ENCODE assay signal across 8 mouse cellular contexts in genomic region chr11:97532354-97532753, GRCm38 (mm10). TPM values are rescaled to one million over a fixed set of nuclear protein-coding genes. Genes with fewer than 3 reads are reported as not detected.
DNase-seq lines count a peak whose midpoint lies in the region; ATAC-seq and TF ChIP-seq lines count a peak whose summit lies in the region.

No protein-coding gene starts in this region.

- TF ChIP-seq POLR2A in brain, embryonic 14.5 days (IDR thresholded peaks at IDR 0.05; ENCODE audit: borderline replicate concordance, extremely low read depth, insufficient read depth, insufficient read length, poor library complexity, severe bottlenecking) = no peak
- no peak for TF ChIP-seq POLR2A in myocyte (IDR thresholded peaks at IDR 0.05; ENCODE audit: insufficient read length, low read depth)

- no peak overlapping the region for H3K27ac ChIP-seq in kidney, embryonic 14.5 days (ENCODE audit: low read depth, low read length)
- no peak overlapping the region for H3K27ac ChIP-seq in hindbrain, embryonic 12.5 days

- no peaks in the 10 kb centered on the region for H3K79me2 ChIP-seq in myocyte (ENCODE audit: control insufficient read depth, insufficient read depth)

- 23% methylated on average over 8 of the region's 8 CpGs for WGBS in kidney, embryonic 14.5 days
- WGBS in hindbrain, embryonic 12.5 days = 22% methylated on average over 8 of the region's 8 CpGs

- H3K27me3 ChIP-seq in kidney, embryonic 14.5 days (ENCODE audit: control insufficient read depth, insufficient read depth, low read length) = peaks cover 54% of the 10 kb centered on the region
- H3K27me3 ChIP-seq in hindbrain, embryonic 12.5 days = peaks cover 63% of the 10 kb centered on the region
- H3K27me3 ChIP-seq in myocyte (ENCODE audit: control insufficient read depth, insufficient read depth, insufficient read length) = peaks cover 77% of the 10 kb centered on the region

- H3K4me1 ChIP-seq in kidney, embryonic 14.5 days (ENCODE audit: control insufficient read depth, insufficient read depth, low read length) = peaks cover 24% of the 10 kb centered on the region
- peaks cover 41% of the 10 kb centered on the region for H3K4me1 ChIP-seq in hindbrain, embryonic 12.5 days

- TF ChIP-seq CTCF in brain, embryonic 14.5 days (IDR thresholded peaks at IDR 0.05; ENCODE audit: borderline replicate concordance, extremely low read depth, insufficient read depth, insufficient read length) = no peak

- H3K4me2 ChIP-seq in kidney, embryonic 14.5 days (replicated peaks; ENCODE audit: low read depth, low read length) = 0 out of 2 replicates have a peak overlapping the region, but pooled peaks have one; percentile 63
- H3K4me2 ChIP-seq in hindbrain, embryonic 12.5 days (replicated peaks) = peak overlapping the region; percentile 72; the same call in 1 of the 2 replicates
- peak overlapping the region; percentile 100 for H3K4me2 ChIP-seq in myocyte (ENCODE audit: low read depth)

- H3K9me3 ChIP-seq in kidney, embryonic 14.5 days (ENCODE audit: control insufficient read depth, low read length) = no peaks in the 10 kb centered on the region
- H3K9me3 ChIP-seq in hindbrain, embryonic 12.5 days (replicated peaks) = no peaks in the 10 kb centered on the region

- no peak for DNase-seq in kidney, adult 9 months
- DNase-seq in brain, embryonic 14.5 days (ENCODE audit: low read depth) = peak; percentile 54
- DNase-seq in urinary bladder, adult 18-20 months (ENCODE audit: low spot score in 2 of 2) = no peak
- no peak for DNase-seq in frontal cortex, postnatal 10 days (ENCODE audit: low spot score in 2 of 2)
- no peak for DNase-seq in ovary, postnatal 36 days (ENCODE audit: low spot score)

- no peak overlapping the region for H3ac ChIP-seq in myocyte (ENCODE audit: control insufficient read depth, insufficient read length)

- no peak overlapping the region for H3K9ac ChIP-seq in kidney, embryonic 14.5 days (ENCODE audit: low read depth, low read length)
- peak overlapping the region; percentile 46; the same call in 1 of the 2 replicates for H3K9ac ChIP-seq in hindbrain, embryonic 12.5 days

- no peaks in the 10 kb centered on the region for H3K36me3 ChIP-seq in kidney, embryonic 14.5 days (ENCODE audit: control insufficient read depth, insufficient read depth, low read length)
- H3K36me3 ChIP-seq in hindbrain, embryonic 12.5 days = peaks cover 14% of the 10 kb centered on the region
- no peaks in the 10 kb centered on the region for H3K36me3 ChIP-seq in myocyte (ENCODE audit: control insufficient read depth, insufficient read depth)

- H3K4me3 ChIP-seq in kidney, embryonic 14.5 days (ENCODE audit: low read length) = peak overlapping the region; percentile 35; the same call in 1 of the 2 replicates
- H3K4me3 ChIP-seq in hindbrain, embryonic 12.5 days = 0 out of 2 replicates have a peak overlapping the region, but pooled peaks have one; percentile 35
- H3K4me3 ChIP-seq in myocyte = no peak overlapping the region

- ATAC-seq in kidney, embryonic 14.5 days (ENCODE audit: low FRiP score, low TSS enrichment) = no peak
- no peak; the same call in 1 of the 2 replicates for ATAC-seq in hindbrain, embryonic 12.5 days (ENCODE audit: low FRiP score)

TF ChIP-seq in myocyte, 11 proteins besides CTCF, POLR2A, EP300 and RAD21:
- TF ChIP-seq TCF3 (IDR thresholded peaks at IDR 0.05; ENCODE audit: insufficient read length, low read depth) (no peak), TCF12 (IDR thresholded peaks at IDR 0.05; ENCODE audit: insufficient read depth, poor library complexity, severe bottlenecking) (no peak), MAX (IDR thresholded peaks at IDR 0.05; ENCODE audit: low read depth) (no peak), REST (IDR thresholded peaks at IDR 0.05; ENCODE audit: insufficient read depth, insufficient read length) (no peak), MYOD1 (IDR thresholded peaks at IDR 0.05; ENCODE audit: control insufficient read depth in 1 of 3, insufficient read length in 2 of 3, low read depth in 2 of 3) (no peak), MYOG (IDR thresholded peaks at IDR 0.05; ENCODE audit: control insufficient read depth in 1 of 3, insufficient read depth in 1 of 3, insufficient read length in 2 of 3, low read depth in 2 of 3) (no peak), USF1 (IDR thresholded peaks at IDR 0.05; ENCODE audit: low read depth) (no peak), SRF (IDR thresholded peaks at IDR 0.05; ENCODE audit: control insufficient read depth, insufficient read length, low read depth) (no peak), POLR2AphosphoS2 (IDR thresholded peaks at IDR 0.05; ENCODE audit: insufficient read length, low read depth) (no peak), E2F4 (IDR thresholded peaks at IDR 0.05; ENCODE audit: insufficient read depth) (no peak), CEBPB (IDR thresholded peaks at IDR 0.05; ENCODE audit: insufficient read depth, poor library complexity, severe bottlenecking) (no peak)

RNA-seq across cellular contexts. Expression of gene 4933428G20Rik, which starts 32.2 kb away (rescaled TPM):
- polyA plus RNA-seq in kidney, embryonic 14.5 days (2014; fragmentation: Nextera tagmentation; extraction: Ambion mirVana) = 0.15 and 0.69 TPM in 2 replicates
- polyA plus RNA-seq in brain, embryonic 14.5 days (2012; rRNA removed) = 0.12 and 0.21 TPM in 2 replicates
- 0.85 and 0.94 TPM in 2 replicates for polyA plus RNA-seq in hindbrain, embryonic 12.5 days (2016; fragmentation: Nextera tagmentation; extraction: Ambion mirVana)
- 1.0 TPM for polyA plus RNA-seq in myocyte (2012; fragmentation: generic; extraction: Trizol)

RNA-seq across cellular contexts. Expression of gene Srcin1, which starts 43.6 kb away (rescaled TPM):
- 0.97 and 1.1 TPM in 2 replicates for polyA plus RNA-seq in kidney, embryonic 14.5 days (2014; fragmentation: Nextera tagmentation; extraction: Ambion mirVana)
- polyA plus RNA-seq in brain, embryonic 14.5 days (2012; rRNA removed) = 45.1 and 70.2 TPM in 2 replicates
- polyA plus RNA-seq in hindbrain, embryonic 12.5 days (2016; fragmentation: Nextera tagmentation; extraction: Ambion mirVana) = 6.3 and 6.7 TPM in 2 replicates
- polyA plus RNA-seq in myocyte (2012; fragmentation: generic; extraction: Trizol) = not detected
